Mouse (Mus musculus): Measurements from ENCODE around the gene Srsf9.

DNA sequence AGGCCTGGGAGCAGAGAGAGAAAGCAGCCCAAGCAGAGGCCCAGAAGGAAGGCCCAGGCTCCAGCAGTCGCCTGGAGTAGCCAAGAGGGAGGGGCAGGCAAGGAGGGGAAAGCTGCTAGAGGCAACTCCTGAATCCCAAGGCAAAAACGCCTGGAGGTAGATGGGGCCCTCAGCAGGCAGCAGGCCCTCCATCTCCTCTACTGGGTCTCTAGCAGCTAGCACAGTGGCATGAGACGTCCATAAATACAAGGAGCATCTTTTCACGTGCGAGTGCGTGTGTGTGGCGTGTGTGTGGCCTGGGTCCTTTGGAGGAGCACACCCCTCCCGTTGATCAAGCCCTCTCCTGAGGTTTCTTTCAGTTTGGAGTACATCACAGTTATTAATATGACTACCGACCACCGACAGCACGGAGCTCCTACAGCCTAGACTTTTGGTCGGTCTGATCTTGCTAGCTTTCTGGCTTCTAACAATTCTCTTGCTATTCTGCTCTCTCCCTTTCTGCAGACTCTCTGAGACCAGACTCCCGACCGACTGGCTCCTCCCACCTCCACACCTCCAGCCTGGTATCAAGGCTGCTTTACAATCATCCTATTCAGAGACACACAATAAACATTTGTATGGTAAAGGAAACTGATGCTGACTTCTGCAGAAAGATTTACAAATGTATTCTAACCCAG lies 9.9 kb upstream of the Srsf9 start:
- TF ChIP-seq FLI1 (IDR thresholded peaks at IDR 0.05; ENCODE audit: low read length), result no peak
- TF ChIP-seq GATA1 (IDR thresholded peaks at IDR 0.05; ENCODE audit: borderline replicate concordance, low read length), result no peak

Data from megakaryocyte, embryonic 14.5 days (primary cell).